Mouse (Mus musculus): ENCODE results near the gene Ttpal. TPM values are rescaled to one million over a fixed set of nuclear protein-coding genes. Genes with fewer than 3 reads are reported as not detected.
A peak's percentile ranks its signal among the peaks of the same experiment; 100 is the strongest.

Ttpal gene
- polyA plus RNA-seq, 1 experiment from 2014 or later, result 27.5 TPM

GRCm38 (mm10) chr2:163580069-163580945, 21.8 kb upstream of the Ttpal start:
- H3K27me3 ChIP-seq (ENCODE audit: insufficient read depth, poor library complexity, severe bottlenecking), result peaks cover 26% of the 10 kb centered on the region; the same call in 1 of the 2 replicates
- no peak overlapping the region for H3K27ac ChIP-seq
- no peak overlapping the region for H3K4me3 ChIP-seq
- H3K4me1 ChIP-seq, result no peaks in the 10 kb centered on the region
- DNase-seq (ENCODE audit: low spot score), result no peak
- H3K36me3 ChIP-seq, result no peaks in the 10 kb centered on the region
- 76% methylated on average over 13 of the region's 13 CpGs for WGBS
- H3K9me3 ChIP-seq, result no peaks in the 10 kb centered on the region

GRCm38 (mm10) chr2:163583226-163584087, 18.7 kb upstream of the Ttpal start:
- DNase-seq (ENCODE audit: low spot score), result no peak
- no peaks in the 10 kb centered on the region for H3K9me3 ChIP-seq
- peaks cover 21% of the 10 kb centered on the region; the same call in 1 of the 2 replicates for H3K27me3 ChIP-seq (ENCODE audit: insufficient read depth, poor library complexity, severe bottlenecking)
- H3K4me1 ChIP-seq, result 0 out of 2 replicates have a peak, but pooled peaks cover 9% of the 10 kb centered on the region
- no peak overlapping the region for H3K4me3 ChIP-seq
- H3K27ac ChIP-seq, result no peak overlapping the region; the same call in 1 of the 2 replicates
- WGBS, result 92% methylated on average over 10 of the region's 10 CpGs
- no peaks in the 10 kb centered on the region for H3K36me3 ChIP-seq

GRCm38 (mm10) chr2:163584088-163584426, 18.1 kb upstream of the Ttpal start:
- Histone ChIP-seq H3K4me1 (0 out of 2 replicates have a peak, but pooled peaks cover 9% of the 10 kb centered on the region), H3K27me3 (ENCODE audit: insufficient read depth, poor library complexity, severe bottlenecking) (peaks cover 15% of the 10 kb centered on the region; the same call in 1 of the 2 replicates), H3K9me3 (no peaks in the 10 kb centered on the region), H3K4me3 (no peak overlapping the region), H3K27ac (no peak overlapping the region), H3K36me3 (no peaks in the 10 kb centered on the region)
- DNase-seq (ENCODE audit: low spot score), result no peak
- WGBS, result 76% methylated on average over 10 of the region's 10 CpGs

- no peak for DNase-seq (ENCODE audit: low spot score)
- Histone ChIP-seq H3K27me3 (ENCODE audit: insufficient read depth, poor library complexity, severe bottlenecking) (peaks cover 9% of the 10 kb centered on the region; the same call in 1 of the 2 replicates), H3K27ac (no peak overlapping the region), H3K4me1 (0 out of 2 replicates have a peak, but pooled peaks cover 9% of the 10 kb centered on the region), H3K36me3 (no peaks in the 10 kb centered on the region), H3K4me3 (no peak overlapping the region), H3K9me3 (no peaks in the 10 kb centered on the region)
- 42% methylated on average over 19 of the region's 19 CpGs for WGBS
Measured at GRCm38 (mm10) chr2:163586384-163587261, 15.5 kb upstream of the Ttpal start.

DNA sequence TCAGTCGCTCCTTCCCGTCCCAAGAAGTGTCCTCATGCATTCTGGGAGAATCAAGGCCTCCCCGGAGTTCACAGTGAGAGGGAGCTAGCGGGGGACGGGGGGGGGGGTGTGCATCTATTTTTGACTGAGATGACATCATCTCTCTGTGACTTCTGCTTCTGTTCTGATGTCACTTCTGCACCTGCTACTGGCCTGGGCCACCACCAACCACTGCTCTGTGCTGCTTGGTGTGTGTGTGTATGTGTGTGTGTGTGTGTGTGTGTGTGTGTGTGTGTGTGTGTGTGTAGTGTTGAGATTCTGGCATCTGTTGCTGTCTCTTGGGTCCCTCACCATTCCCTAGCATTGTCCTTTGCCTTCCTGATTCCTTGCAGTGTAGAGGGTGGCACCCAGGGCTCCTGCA, 14.6 kb upstream of the Ttpal start:
- H3K4me3 ChIP-seq, result no peak overlapping the region
- DNase-seq (ENCODE audit: low spot score), result no peak
- peaks cover 9% of the 10 kb centered on the region; the same call in 1 of the 2 replicates for H3K27me3 ChIP-seq (ENCODE audit: insufficient read depth, poor library complexity, severe bottlenecking)
- H3K36me3 ChIP-seq, result no peaks in the 10 kb centered on the region
- H3K4me1 ChIP-seq, result 0 out of 2 replicates have a peak, but pooled peaks cover 9% of the 10 kb centered on the region
- no peaks in the 10 kb centered on the region for H3K9me3 ChIP-seq
- WGBS, result 53% methylated on average over 5 of the region's 5 CpGs
- H3K27ac ChIP-seq, result no peak overlapping the region

GRCm38 (mm10) chr2:163590211-163590610, 11.9 kb upstream of the Ttpal start:
- DNase-seq (ENCODE audit: low spot score), result no peak
- Histone ChIP-seq H3K4me3 (no peak overlapping the region), H3K36me3 (no peaks in the 10 kb centered on the region), H3K27me3 (ENCODE audit: insufficient read depth, poor library complexity, severe bottlenecking) (0 out of 2 replicates have a peak, but pooled peaks cover 5% of the 10 kb centered on the region), H3K27ac (no peak overlapping the region), H3K9me3 (no peaks in the 10 kb centered on the region), H3K4me1 (peaks cover 14% of the 10 kb centered on the region)
- WGBS, result 58% methylated on average over 12 of the region's 12 CpGs

DNA sequence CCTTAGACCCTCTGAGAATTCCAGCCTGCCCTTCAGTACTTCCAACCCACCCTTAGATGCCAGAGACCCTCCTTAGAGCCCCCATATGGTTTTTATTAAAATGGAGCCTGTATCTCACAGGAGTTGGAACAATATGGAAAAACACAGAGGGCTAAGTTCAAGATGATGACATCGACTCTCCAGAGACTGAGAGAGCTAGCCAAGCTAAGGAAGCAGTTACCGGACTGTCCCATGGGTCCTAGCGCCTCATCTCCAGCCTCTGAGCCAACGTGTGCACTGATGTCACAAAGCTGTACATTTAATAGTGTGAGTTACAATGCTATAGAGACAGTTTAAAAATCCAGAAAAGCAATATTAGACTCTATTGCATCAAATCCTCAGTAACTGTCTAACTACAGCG, 11.1 kb upstream of the Ttpal start:
- no peaks in the 10 kb centered on the region for H3K36me3 ChIP-seq
- WGBS, result 70% methylated on average over 5 of the region's 5 CpGs
- DNase-seq (ENCODE audit: low spot score), result no peak
- H3K9me3 ChIP-seq, result no peaks in the 10 kb centered on the region
- H3K4me3 ChIP-seq, result no peak overlapping the region
- H3K27me3 ChIP-seq (ENCODE audit: insufficient read depth, poor library complexity, severe bottlenecking), result 0 out of 2 replicates have a peak, but pooled peaks cover 5% of the 10 kb centered on the region
- H3K27ac ChIP-seq, result no peak overlapping the region
- H3K4me1 ChIP-seq, result peaks cover 15% of the 10 kb centered on the region

DNA sequence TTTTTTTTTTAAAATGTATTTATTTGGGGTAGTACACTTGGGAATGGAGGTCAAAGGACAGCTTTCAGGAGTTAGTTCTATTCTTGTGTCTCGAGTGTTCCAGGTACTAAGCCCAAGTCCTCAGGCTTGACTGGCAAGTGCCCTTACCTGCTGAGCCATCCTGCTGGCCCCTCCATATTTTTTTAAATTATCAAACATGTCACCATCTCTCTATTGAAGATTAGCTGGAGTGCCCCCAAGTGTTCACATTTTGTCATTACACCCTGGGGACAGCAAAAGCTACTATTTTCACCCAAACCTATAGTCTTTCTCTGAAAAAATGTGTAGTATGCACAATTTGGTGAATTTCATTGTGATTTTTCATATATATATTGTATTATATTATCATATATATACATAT, 10.0 kb upstream of the Ttpal start:
- no peak for DNase-seq (ENCODE audit: low spot score)
- H3K4me1 ChIP-seq, result peaks cover 17% of the 10 kb centered on the region

DNA sequence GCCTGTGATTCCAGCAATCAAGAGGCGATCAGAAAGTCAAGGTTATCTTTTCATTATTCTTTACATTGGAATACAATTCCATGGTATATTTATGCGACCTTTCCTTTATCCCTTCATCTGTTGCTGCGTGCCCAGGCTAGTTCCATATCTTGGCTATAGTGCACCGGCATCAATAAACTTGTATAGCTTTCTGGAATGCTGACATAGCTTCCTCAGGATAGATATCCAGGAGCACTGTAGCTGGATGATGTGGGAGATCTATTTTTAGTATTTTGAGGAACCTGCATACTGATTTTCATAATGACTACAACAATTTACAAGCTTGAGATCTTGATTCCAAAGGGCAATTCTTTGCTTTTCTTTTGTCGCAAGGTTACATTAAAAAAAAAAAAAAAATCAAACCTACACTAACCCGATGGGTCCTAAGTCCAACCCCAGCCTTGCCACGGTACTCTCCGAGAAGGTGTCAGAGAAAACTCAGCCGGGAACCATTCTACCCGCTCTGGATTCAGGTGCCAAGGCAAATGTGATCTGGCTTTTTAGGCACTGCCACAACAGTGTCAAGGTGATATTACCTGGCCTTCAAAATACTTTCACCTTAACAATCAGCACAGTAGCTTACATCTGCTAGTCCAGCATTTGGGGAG, 8.4 kb upstream of the Ttpal start:
- Histone ChIP-seq H3K4me1 (peaks cover 10% of the 10 kb centered on the region), H3K36me3 (no peaks in the 10 kb centered on the region), H3K9me3 (no peaks in the 10 kb centered on the region), H3K27ac (no peak overlapping the region), H3K27me3 (ENCODE audit: insufficient read depth, poor library complexity, severe bottlenecking) (no peaks in the 10 kb centered on the region), H3K4me3 (no peak overlapping the region)
- no peak for DNase-seq (ENCODE audit: low spot score)
- 81% methylated on average over 10 of the region's 10 CpGs for WGBS

More for the DNA sequence above, 10.0 kb upstream of the Ttpal start:
- Histone ChIP-seq H3K36me3 (no peaks in the 10 kb centered on the region), H3K4me3 (no peak overlapping the region), H3K9me3 (no peaks in the 10 kb centered on the region), H3K27ac (no peak overlapping the region), H3K27me3 (ENCODE audit: insufficient read depth, poor library complexity, severe bottlenecking) (0 out of 2 replicates have a peak, but pooled peaks cover under 1% of the 10 kb centered on the region)
- 63% methylated on average over 1 of the region's 1 CpGs for WGBS

GRCm38 (mm10) chr2:163595119-163595518, 7.0 kb upstream of the Ttpal start:
- Histone ChIP-seq H3K4me3 (no peak overlapping the region), H3K27me3 (ENCODE audit: insufficient read depth, poor library complexity, severe bottlenecking) (no peaks in the 10 kb centered on the region), H3K4me1 (peaks cover 10% of the 10 kb centered on the region), H3K27ac (peak overlapping the region; percentile 47; the same call in 1 of the 2 replicates), H3K9me3 (no peaks in the 10 kb centered on the region), H3K36me3 (no peaks in the 10 kb centered on the region)
- 8% methylated on average over 2 of the region's 2 CpGs for WGBS
- DNase-seq (ENCODE audit: low spot score), result no peak

- Histone ChIP-seq H3K36me3 (no peaks in the 10 kb centered on the region), H3K4me1 (peaks cover 10% of the 10 kb centered on the region), H3K27me3 (ENCODE audit: insufficient read depth, poor library complexity, severe bottlenecking) (no peaks in the 10 kb centered on the region), H3K4me3 (no peak overlapping the region), H3K27ac (peak overlapping the region; percentile 57; the same call in 1 of the 2 replicates), H3K9me3 (no peaks in the 10 kb centered on the region)
- DNase-seq (ENCODE audit: low spot score), result no peak
- 72% methylated on average over 13 of the region's 13 CpGs for WGBS
Measured at GRCm38 (mm10) chr2:163596057-163596872, 5.8 kb upstream of the Ttpal start.
